Mouse (Mus musculus): Measurements from ENCODE around the gene Myo3b. TPM values are rescaled to one million over a fixed set of nuclear protein-coding genes. Genes with fewer than 3 reads are reported as not detected.
A peak's percentile ranks its signal among the peaks of the same experiment; 100 is the strongest.

Gene Myo3b
- polyA plus RNA-seq, 1 experiment from 2014 or later = 0.16 TPM

DNA sequence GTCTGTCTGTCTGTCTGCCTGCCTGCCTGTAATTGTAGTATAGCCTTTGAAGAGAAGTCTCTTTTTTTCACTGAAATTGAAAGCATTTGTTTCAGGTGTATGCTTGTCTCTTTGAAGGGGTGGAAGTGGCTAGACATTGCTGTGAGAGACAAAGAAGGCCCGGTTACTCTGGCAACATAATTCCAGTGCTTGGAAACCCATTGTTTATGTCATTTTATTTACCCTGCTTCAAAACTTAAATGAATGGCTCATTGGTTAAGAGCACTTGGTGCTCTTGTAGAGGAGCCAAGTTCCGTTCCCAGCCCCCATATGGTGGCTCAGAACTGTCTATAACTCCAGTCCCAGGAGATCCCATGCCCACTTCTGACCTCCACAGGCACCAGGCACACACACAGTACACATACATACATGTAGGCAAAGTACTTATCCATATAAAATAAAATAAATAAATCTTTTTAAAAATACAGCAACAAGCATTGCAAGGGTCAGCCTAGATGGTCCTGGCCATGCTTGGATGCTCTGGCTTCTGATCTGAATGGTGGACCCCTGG lies 221.8 kb downstream of the Myo3b start:
- WGBS = 20% methylated on average over 2 of the region's 2 CpGs
- peaks cover 28% of the 10 kb centered on the region for H3K4me1 ChIP-seq (ENCODE audit: control insufficient read depth, insufficient read depth, low read length)
- no peaks in the 10 kb centered on the region for H3K9me3 ChIP-seq (replicated peaks; ENCODE audit: control insufficient read depth, low read length, poor library complexity, severe bottlenecking)
- H3K27me3 ChIP-seq (ENCODE audit: control insufficient read depth, insufficient read depth, low read depth, low read length) = no peaks in the 10 kb centered on the region
- no peaks in the 10 kb centered on the region for H3K36me3 ChIP-seq (ENCODE audit: control insufficient read depth, insufficient read depth, low read length)
- no peak overlapping the region for H3K9ac ChIP-seq (ENCODE audit: low read depth, low read length)
- no peak overlapping the region for H3K4me3 ChIP-seq (ENCODE audit: low read depth, low read length)
- no peak; the same call in 1 of the 2 replicates for ATAC-seq
- H3K27ac ChIP-seq (ENCODE audit: low read length) = no peak overlapping the region
- H3K4me2 ChIP-seq (ENCODE audit: low read length) = no peak overlapping the region

DNA sequence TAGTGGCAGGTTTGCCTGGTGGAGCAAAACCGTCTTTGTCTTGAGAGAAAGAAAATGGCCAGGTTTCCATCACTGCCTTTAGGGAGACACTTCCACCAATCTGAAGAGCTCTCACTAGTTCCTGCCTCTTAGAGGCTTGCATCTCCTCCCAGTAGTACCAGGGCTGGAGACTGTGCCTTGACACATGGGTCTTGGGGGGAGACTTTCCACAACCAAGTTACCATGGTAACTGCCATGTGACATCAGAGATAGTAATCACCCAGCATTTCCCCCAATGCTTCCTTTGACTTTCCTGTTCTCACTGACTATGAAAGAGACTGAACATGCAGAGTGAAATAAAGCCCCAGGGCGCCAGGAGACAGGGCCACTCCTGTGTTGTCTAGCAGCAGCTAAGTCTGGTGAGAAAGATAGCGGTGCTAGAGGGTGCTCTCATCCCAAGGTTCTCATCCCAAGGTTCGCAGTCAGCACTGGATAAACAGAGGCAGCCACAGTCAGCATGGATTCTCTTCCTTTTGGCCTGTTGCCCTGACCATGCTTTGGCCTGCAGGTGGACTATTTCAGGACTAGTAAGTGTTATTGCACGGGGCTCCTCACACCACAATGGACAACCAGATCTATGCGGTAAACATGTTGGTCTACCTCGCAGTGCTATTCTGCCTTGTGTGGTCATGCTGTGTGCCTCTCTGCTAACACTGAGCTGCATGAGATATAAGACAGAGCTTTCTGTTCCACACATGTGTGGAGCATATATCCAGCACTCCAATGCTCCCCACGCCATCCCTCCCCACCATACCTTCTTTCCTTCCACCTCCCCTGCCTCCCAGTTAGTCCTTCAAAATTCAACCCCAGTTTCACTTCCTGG lies 223.0 kb downstream of the Myo3b start:
- Histone ChIP-seq H3K4me2 (ENCODE audit: low read length) (no peak overlapping the region), H3K27me3 (ENCODE audit: control insufficient read depth, insufficient read depth, low read depth, low read length) (no peaks in the 10 kb centered on the region), H3K27ac (ENCODE audit: low read length) (peak overlapping the region; percentile 43), H3K4me1 (ENCODE audit: control insufficient read depth, insufficient read depth, low read length) (peaks cover 28% of the 10 kb centered on the region), H3K36me3 (ENCODE audit: control insufficient read depth, insufficient read depth, low read length) (no peaks in the 10 kb centered on the region), H3K9ac (ENCODE audit: low read depth, low read length) (no peak overlapping the region), H3K4me3 (ENCODE audit: low read depth, low read length) (no peak overlapping the region), H3K9me3 (replicated peaks; ENCODE audit: control insufficient read depth, low read length, poor library complexity, severe bottlenecking) (no peaks in the 10 kb centered on the region)
- peak; percentile 73 for ATAC-seq
- WGBS = 69% methylated on average over 8 of the region's 8 CpGs

DNA sequence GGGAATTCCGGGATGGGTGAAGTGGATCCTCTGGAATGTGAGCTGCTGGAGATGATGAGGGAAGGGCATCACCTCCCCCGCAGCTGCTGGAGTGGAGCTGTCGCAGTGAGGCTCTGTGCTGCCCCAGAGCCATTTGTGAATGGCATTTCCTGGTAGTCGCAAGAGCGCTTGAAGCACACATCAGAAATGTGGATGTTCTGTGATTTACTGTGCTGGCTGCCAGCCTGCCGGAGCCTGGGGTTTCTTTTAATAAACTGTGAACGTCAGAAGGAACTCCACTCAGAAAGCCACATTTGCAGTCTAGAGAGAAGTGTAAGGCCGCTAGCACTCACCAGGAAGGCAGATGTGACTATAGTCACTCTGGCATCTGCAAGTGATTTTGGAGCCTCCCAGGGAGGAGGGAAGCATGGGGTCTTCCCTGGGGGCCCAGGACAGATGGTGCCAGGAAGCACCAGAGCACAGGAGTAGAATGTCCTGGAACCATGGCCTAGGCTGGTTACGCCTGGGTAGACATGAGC lies 223.7 kb downstream of the Myo3b start:
- peak; percentile 57 for ATAC-seq
- 41% methylated on average over 9 of the region's 9 CpGs for WGBS
- Histone ChIP-seq H3K27ac (ENCODE audit: low read length) (peak overlapping the region; percentile 43), H3K9ac (ENCODE audit: low read depth, low read length) (no peak overlapping the region), H3K27me3 (ENCODE audit: control insufficient read depth, insufficient read depth, low read depth, low read length) (no peaks in the 10 kb centered on the region), H3K4me1 (ENCODE audit: control insufficient read depth, insufficient read depth, low read length) (peaks cover 28% of the 10 kb centered on the region), H3K4me2 (ENCODE audit: low read length) (no peak overlapping the region), H3K36me3 (ENCODE audit: control insufficient read depth, insufficient read depth, low read length) (no peaks in the 10 kb centered on the region), H3K9me3 (replicated peaks; ENCODE audit: control insufficient read depth, low read length, poor library complexity, severe bottlenecking) (no peaks in the 10 kb centered on the region), H3K4me3 (ENCODE audit: low read depth, low read length) (no peak overlapping the region)

DNA sequence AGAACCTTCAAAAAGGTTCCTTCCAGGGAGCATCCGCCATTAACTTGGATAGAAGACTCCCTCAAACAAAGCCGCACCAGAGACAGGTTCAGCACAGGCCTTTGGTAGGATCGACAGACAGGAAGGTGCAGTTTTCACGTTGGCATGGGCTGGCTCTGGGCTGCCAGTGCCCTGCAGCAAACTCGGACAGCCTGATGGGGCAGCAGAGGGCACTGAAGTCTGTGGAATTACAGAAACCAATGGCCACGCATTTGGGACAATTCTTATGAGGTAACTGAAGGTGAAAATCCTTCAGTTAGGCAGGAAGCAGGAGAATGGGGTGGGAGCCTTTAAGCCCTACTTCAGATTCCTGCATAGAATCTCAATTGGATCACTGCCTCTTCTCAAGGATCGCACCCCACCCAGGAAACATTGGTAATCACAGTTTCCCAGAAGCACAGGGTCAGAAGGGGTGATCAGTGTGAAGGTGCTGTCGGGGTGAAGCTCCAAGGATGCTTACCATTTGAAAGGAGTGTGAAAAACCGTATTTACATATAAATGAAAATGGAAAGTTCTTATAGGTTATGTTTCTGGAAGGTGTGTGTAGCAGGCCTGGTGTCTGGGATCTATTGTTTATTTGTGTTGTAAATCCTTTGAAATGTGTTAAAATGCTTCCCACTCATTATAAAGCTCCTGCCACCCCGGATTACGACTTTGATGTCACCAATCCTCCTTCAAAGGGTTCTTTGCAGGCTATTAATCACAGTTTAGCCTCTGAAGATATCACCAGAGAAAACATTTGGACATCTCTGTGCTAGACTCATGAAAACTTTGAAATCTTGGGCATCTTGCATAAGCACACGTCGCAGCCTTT lies 239.7 kb downstream of the Myo3b start:
- H3K9ac ChIP-seq (ENCODE audit: low read depth, low read length) = no peak overlapping the region
- no peak overlapping the region for H3K27ac ChIP-seq (ENCODE audit: low read length)
- H3K36me3 ChIP-seq (ENCODE audit: control insufficient read depth, insufficient read depth, low read length) = no peaks in the 10 kb centered on the region
- no peak overlapping the region for H3K4me3 ChIP-seq (ENCODE audit: low read depth, low read length)
- 24% methylated on average over 13 of the region's 13 CpGs for WGBS
- peak; percentile 48; the same call in 1 of the 2 replicates for ATAC-seq
- no peaks in the 10 kb centered on the region for H3K27me3 ChIP-seq (ENCODE audit: control insufficient read depth, insufficient read depth, low read depth, low read length)
- H3K9me3 ChIP-seq (replicated peaks; ENCODE audit: control insufficient read depth, low read length, poor library complexity, severe bottlenecking) = no peaks in the 10 kb centered on the region
- no peak overlapping the region for H3K4me2 ChIP-seq (ENCODE audit: low read length)
- peaks cover 2% of the 10 kb centered on the region; the same call in 1 of the 2 replicates for H3K4me1 ChIP-seq (ENCODE audit: control insufficient read depth, insufficient read depth, low read length)

DNA sequence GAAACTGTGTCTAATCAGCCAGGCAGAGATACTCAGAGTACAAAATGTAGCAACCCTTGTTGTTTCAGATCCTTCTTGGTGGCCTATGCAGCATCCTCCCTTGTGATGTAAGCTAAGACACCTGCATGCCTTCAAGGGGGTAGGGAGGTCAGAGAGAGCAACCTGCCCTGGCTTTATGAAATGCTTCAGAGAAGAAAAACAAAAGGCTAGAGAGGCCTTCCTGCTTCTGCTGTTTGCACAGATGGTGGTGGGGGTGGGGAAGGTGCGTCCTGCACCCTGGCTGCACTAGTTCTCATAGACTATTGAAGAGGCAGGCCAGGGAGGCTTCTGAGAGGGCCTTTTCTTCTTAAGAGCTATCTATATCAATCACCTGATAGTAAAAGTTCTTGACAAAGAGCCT lies 245.2 kb downstream of the Myo3b start:
- no peaks in the 10 kb centered on the region for H3K9me3 ChIP-seq (replicated peaks; ENCODE audit: control insufficient read depth, low read length, poor library complexity, severe bottlenecking)
- WGBS = 64% methylated on average over 1 of the region's 1 CpGs
- no peak for ATAC-seq
- H3K27ac ChIP-seq (ENCODE audit: low read length) = no peak overlapping the region
- no peak overlapping the region for H3K4me3 ChIP-seq (ENCODE audit: low read depth, low read length)
- no peaks in the 10 kb centered on the region for H3K27me3 ChIP-seq (ENCODE audit: control insufficient read depth, insufficient read depth, low read depth, low read length)
- H3K9ac ChIP-seq (ENCODE audit: low read depth, low read length) = no peak overlapping the region
- no peaks in the 10 kb centered on the region for H3K4me1 ChIP-seq (ENCODE audit: control insufficient read depth, insufficient read depth, low read length)
- no peaks in the 10 kb centered on the region for H3K36me3 ChIP-seq (ENCODE audit: control insufficient read depth, insufficient read depth, low read length)
- H3K4me2 ChIP-seq (ENCODE audit: low read length) = no peak overlapping the region

DNA sequence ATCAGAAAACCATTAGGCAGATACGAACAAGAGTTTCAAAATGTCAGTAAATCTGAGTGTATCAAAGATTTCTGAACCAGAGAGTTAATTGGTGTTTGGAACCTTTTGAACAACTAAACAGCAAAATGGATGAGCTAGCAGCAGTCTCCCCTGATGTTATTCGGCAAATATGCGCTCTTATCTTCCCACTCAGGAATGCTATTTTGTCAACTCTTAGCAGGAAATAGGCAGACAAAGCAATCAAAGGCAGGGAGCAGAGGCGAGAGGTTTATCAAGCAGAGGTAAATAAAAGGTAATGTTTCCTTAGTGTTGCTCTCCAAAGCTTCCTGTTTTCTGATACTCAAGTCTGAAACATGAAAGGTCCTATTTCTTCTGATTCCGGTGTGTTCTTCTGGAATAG lies 252.1 kb downstream of the Myo3b start:
- H3K4me2 ChIP-seq (ENCODE audit: low read length) = no peak overlapping the region
- no peak overlapping the region for H3K4me3 ChIP-seq (ENCODE audit: low read depth, low read length)
- ATAC-seq = no peak
- 53% methylated on average over 5 of the region's 5 CpGs for WGBS
- H3K27ac ChIP-seq (ENCODE audit: low read length) = no peak overlapping the region
- no peaks in the 10 kb centered on the region for H3K9me3 ChIP-seq (replicated peaks; ENCODE audit: control insufficient read depth, low read length, poor library complexity, severe bottlenecking)
- H3K4me1 ChIP-seq (ENCODE audit: control insufficient read depth, insufficient read depth, low read length) = no peaks in the 10 kb centered on the region; the same call in 1 of the 2 replicates
- H3K36me3 ChIP-seq (ENCODE audit: control insufficient read depth, insufficient read depth, low read length) = no peaks in the 10 kb centered on the region
- H3K27me3 ChIP-seq (ENCODE audit: control insufficient read depth, insufficient read depth, low read depth, low read length) = no peaks in the 10 kb centered on the region
- H3K9ac ChIP-seq (ENCODE audit: low read depth, low read length) = no peak overlapping the region

DNA sequence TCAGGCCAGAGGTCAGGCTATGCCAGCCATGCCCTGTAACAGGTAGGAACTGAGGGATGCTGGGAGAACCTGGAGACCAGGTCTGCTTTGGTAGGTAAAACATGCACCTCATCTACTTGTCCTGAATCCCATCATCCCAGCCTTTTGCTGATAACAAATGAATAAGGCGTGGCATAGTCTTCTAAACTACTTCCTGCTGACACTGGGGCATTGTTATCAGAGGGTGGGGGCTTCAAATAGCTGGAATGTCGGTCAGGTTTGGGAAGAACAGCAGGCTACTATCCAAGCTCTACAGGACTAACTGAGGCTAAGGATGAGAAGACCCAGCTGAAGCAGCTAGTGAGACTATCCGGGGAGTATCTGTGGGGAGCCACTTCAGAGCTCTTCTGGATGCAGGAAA lies 253.8 kb downstream of the Myo3b start:
- Histone ChIP-seq H3K4me2 (ENCODE audit: low read length) (no peak overlapping the region), H3K27me3 (ENCODE audit: control insufficient read depth, insufficient read depth, low read depth, low read length) (no peaks in the 10 kb centered on the region), H3K4me1 (ENCODE audit: control insufficient read depth, insufficient read depth, low read length) (no peaks in the 10 kb centered on the region; the same call in 1 of the 2 replicates), H3K27ac (ENCODE audit: low read length) (no peak overlapping the region), H3K9ac (ENCODE audit: low read depth, low read length) (no peak overlapping the region), H3K9me3 (replicated peaks; ENCODE audit: control insufficient read depth, low read length, poor library complexity, severe bottlenecking) (no peaks in the 10 kb centered on the region), H3K4me3 (ENCODE audit: low read depth, low read length) (no peak overlapping the region), H3K36me3 (ENCODE audit: control insufficient read depth, insufficient read depth, low read length) (no peaks in the 10 kb centered on the region)
- WGBS = 70% methylated on average over 3 of the region's 3 CpGs
- ATAC-seq = no peak

DNA sequence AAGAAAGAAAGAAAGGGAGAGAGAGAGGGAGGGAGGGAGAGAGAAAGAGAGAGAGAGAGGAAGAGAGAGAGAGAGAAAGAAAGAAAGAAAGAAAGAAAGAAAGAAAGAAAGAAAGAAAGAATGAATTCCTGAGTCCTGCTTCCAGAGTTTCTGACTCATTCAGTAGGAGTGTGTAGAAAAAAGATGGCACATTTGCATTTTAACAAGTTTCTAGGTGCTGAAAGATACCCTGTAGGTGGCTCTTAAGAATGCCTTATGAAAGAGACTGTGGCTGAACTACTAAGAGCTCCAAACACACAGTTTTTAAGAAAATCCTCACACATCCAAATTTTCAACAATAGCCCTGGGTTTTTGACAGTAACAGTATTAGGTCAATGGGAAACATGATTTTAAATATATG lies 264.0 kb downstream of the Myo3b start:
- Histone ChIP-seq H3K4me2 (ENCODE audit: low read length) (no peak overlapping the region), H3K36me3 (ENCODE audit: control insufficient read depth, insufficient read depth, low read length) (no peaks in the 10 kb centered on the region), H3K4me3 (ENCODE audit: low read depth, low read length) (no peak overlapping the region), H3K4me1 (ENCODE audit: control insufficient read depth, insufficient read depth, low read length) (peaks cover 2% of the 10 kb centered on the region; the same call in 1 of the 2 replicates), H3K9ac (ENCODE audit: low read depth, low read length) (no peak overlapping the region), H3K9me3 (replicated peaks; ENCODE audit: control insufficient read depth, low read length, poor library complexity, severe bottlenecking) (peaks cover 3% of the 10 kb centered on the region; the same call in 1 of the 2 replicates), H3K27ac (ENCODE audit: low read length) (no peak overlapping the region), H3K27me3 (ENCODE audit: control insufficient read depth, insufficient read depth, low read depth, low read length) (no peaks in the 10 kb centered on the region)
- ATAC-seq = no peak

Measured in midbrain, embryonic 16.5 days (tissue).